Mouse (Mus musculus): ENCODE measurements around the gene Dusp8.

DNA sequence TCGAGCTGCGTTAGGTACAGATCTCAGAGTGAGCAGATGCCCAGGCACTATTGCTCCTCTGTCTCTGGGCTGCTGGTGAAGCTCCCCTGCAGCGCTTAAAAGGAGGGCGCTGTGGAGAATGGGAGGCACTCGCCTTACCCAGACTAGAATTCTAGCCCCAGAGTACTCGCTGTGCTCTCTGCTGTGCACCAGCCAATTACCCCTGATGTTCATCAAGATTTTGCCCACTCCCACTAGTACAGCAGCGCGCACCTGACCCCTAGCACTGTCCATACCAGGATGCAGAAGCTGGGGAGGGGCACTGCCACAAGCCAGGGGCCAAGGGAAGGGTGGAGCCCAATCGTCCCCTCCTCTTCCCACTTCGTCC lies 24.4 kb downstream of the Dusp8 start:
- no peak for TF ChIP-seq USF1 (IDR thresholded peaks at IDR 0.05; ENCODE audit: low read depth)
- no peak for TF ChIP-seq CTCF (IDR thresholded peaks at IDR 0.05; ENCODE audit: control insufficient read depth, insufficient read depth, insufficient read length)
- no peak for TF ChIP-seq MAX (IDR thresholded peaks at IDR 0.05)
- no peak for TF ChIP-seq CEBPB (IDR thresholded peaks at IDR 0.05; ENCODE audit: low read depth)
- TF ChIP-seq MYOD1 (IDR thresholded peaks at IDR 0.05; ENCODE audit: control insufficient read depth, insufficient read length, low read depth): no peak
- TF ChIP-seq FOSL1 (IDR thresholded peaks at IDR 0.05; ENCODE audit: insufficient read depth, low read length, poor library complexity, severe bottlenecking): no peak
